Mouse (Mus musculus) ES-E14 (cell line): ENCODE measurements around the gene Cep162. TPM values are rescaled to one million over a fixed set of nuclear protein-coding genes. Genes with fewer than 3 reads are reported as not detected.

Source experiments
- DNase-seq: peaks from one replicate; pipeline ENCODE4 v3.0.0-alpha.2; 2013; ENCODE audit warnings: low read depth, low spot score
- H3K27ac ChIP-seq: 2 replicates; pipeline ENCODE4 v1.5.1; 2012; ENCODE audit warnings: low read depth, mild to moderate bottlenecking, low read length, moderate library complexity, mixed read lengths; ENCODE audit not compliant: poor library complexity, insufficient read depth, severe bottlenecking
- H3K36me3 ChIP-seq: 2 replicates; pipeline ENCODE4 v1.6.1; 2012; ENCODE audit warnings: mild to moderate bottlenecking, low read length, moderate library complexity, mixed read lengths; ENCODE audit not compliant: control insufficient read depth, poor library complexity, insufficient read depth, severe bottlenecking
- H3K4me1 ChIP-seq, 2 experiments: fragments of 150-350 bp in 1 of 2; sonication (generic) in 1 of 2; 2 replicates each; pipeline ENCODE4 v1.6.1; 2012; ENCODE audit warnings: low read length in 2 of 2, mild to moderate bottlenecking in 1 of 2, mixed read lengths in 1 of 2; ENCODE audit not compliant: control insufficient read depth in 2 of 2, insufficient read depth in 2 of 2, poor library complexity in 1 of 2
- H3K4me3 ChIP-seq, 2 experiments: fragments of 150-350 bp in 1 of 2; sonication (generic) in 1 of 2; 2 replicates each; pipeline ENCODE4 v1.5.1; 2012; ENCODE audit warnings: low read length in 2 of 2, low read depth in 1 of 2, mild to moderate bottlenecking in 1 of 2, mixed read lengths in 1 of 2; ENCODE audit not compliant: insufficient read depth in 1 of 2, poor library complexity in 1 of 2, severe bottlenecking in 1 of 2
- H3K9ac ChIP-seq: 2 replicates; pipeline ENCODE4 v1.6.1; 2012; ENCODE audit warnings: low read depth, mild to moderate bottlenecking, low read length, mixed read lengths; ENCODE audit not compliant: poor library complexity, insufficient read depth, severe bottlenecking
- H3K9me3 ChIP-seq: fragments of 150-350 bp; sonication (generic); 2 replicates; pipeline ENCODE4 v1.6.1; 2012; ENCODE audit warnings: low read depth, mild to moderate bottlenecking, low read length; ENCODE audit not compliant: control insufficient read depth, insufficient read depth
- CHD2 ChIP-seq: IDR thresholded peaks from 2 replicates; pipeline ENCODE4 v1.6.1; 2014; ENCODE audit warnings: mild to moderate bottlenecking, low read depth, low read length, inconsistent platforms
- HCFC1 ChIP-seq: IDR thresholded peaks from 2 replicates; pipeline ENCODE4 v1.6.1; 2012; ENCODE audit warnings: low read length, inconsistent platforms, borderline replicate concordance; ENCODE audit not compliant: insufficient read depth
- MAFK ChIP-seq: IDR thresholded peaks from 2 replicates; pipeline ENCODE4 v1.6.1; 2014; ENCODE audit warnings: mild to moderate bottlenecking, low read depth, low read length, inconsistent platforms; ENCODE audit not compliant: insufficient read depth
- ZC3H11A ChIP-seq: IDR thresholded peaks from 2 replicates; pipeline ENCODE4 v1.6.1; 2012; ENCODE audit warnings: low read depth, mild to moderate bottlenecking, inconsistent platforms, low read length, borderline replicate concordance
- ZNF384 ChIP-seq: IDR thresholded peaks from 2 replicates; pipeline ENCODE4 v1.6.1; 2012; ENCODE audit warnings: low read depth, low read length, inconsistent platforms
- in situ Hi-C, 2 experiments: fragments of 600-800 bp; cut with MboI; formaldehyde crosslinking; loops; one replicate each; pipeline ENCODE4 v1.15.1; 2025; ENCODE audit warnings: low sequenced_read_pairs in 2 of 2, inconsistent platforms in 1 of 2; ENCODE audit not compliant: unreplicated experiment in 2 of 2
- total RNA-seq: library from RNA; depleted of rRNA; stranded (reverse); fragments of 300-350 nt; gene quantifications from 2 replicates; pipeline ENCODE4 v1.2.3, GENCODE M21; 2012

The Cep162 gene
- total RNA-seq, 1 experiment: 4.8 TPM

DNA sequence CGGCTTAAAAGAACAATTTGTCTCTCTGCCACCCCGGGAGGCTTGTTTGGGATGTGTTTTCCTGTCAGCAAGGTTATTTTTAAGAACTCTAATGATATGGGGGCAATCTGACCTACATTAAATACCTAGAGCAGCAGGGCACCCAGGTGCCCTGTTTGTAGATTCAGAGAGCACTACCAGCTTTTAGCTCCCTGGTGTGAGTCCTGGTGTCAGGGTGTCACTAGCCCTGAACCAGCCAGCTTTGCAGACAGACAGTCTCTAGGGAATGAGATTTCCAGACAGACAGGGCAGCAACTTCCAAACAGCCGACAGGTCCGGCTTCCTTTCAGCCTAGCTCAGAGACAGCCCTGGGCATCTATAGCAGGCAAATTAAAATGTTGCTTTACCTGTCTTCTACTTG is 92.8 kb downstream of the Cep162 start:
- Histone ChIP-seq H3K36me3 (no peaks in the 10 kb centered on the region), H3K4me1 (no peaks in the 10 kb centered on the region), H3K4me3 (no peak overlapping the region), H3K9ac (no peak overlapping the region), H3K9me3 (no peaks in the 10 kb centered on the region), H3K27ac (no peak overlapping the region)
- in situ Hi-C loops: no loop called here
- DNase-seq: no peak
- no peak for TF ChIP-seq ZC3H11A
- TF ChIP-seq ZNF384: no peak
- TF ChIP-seq MAFK: no peak
- TF ChIP-seq CHD2: no peak
- no peak for TF ChIP-seq HCFC1

GRCm38 (mm10) chr9:87152641-87153325 is 102.6 kb downstream of the Cep162 start:
- TF ChIP-seq HCFC1 (no peak), ZNF384 (no peak), ZC3H11A (no peak), MAFK (no peak), CHD2 (no peak)
- no peak overlapping the region for H3K9ac ChIP-seq
- peaks cover 0 to 8% of the 10 kb centered on the region in 2 experiments; a peak in 1 of 4 replicates for H3K4me1 ChIP-seq
- peak; percentile 22 for DNase-seq
- H3K4me3 ChIP-seq: no peak overlapping the region
- no peaks in the 10 kb centered on the region for H3K36me3 ChIP-seq
- no peaks in the 10 kb centered on the region for H3K9me3 ChIP-seq
- H3K27ac ChIP-seq: no peak overlapping the region
- in situ Hi-C loops: no loop called here

GRCm38 (mm10) chr9:87147927-87148326 is 107.4 kb downstream of the Cep162 start:
- no peaks in the 10 kb centered on the region for H3K9me3 ChIP-seq
- H3K4me1 ChIP-seq: peaks cover 2 to 8% of the 10 kb centered on the region in 2 experiments; a peak in 3 of 4 replicates
- in situ Hi-C loops: no loop called here
- H3K27ac ChIP-seq: no peak overlapping the region
- H3K9ac ChIP-seq: no peak overlapping the region
- H3K4me3 ChIP-seq: no peak overlapping the region
- no peak for DNase-seq
- no peak for TF ChIP-seq HCFC1
- no peak for TF ChIP-seq ZNF384
- no peak for TF ChIP-seq CHD2
- TF ChIP-seq ZC3H11A: no peak
- no peak for TF ChIP-seq MAFK
- no peaks in the 10 kb centered on the region for H3K36me3 ChIP-seq

DNA sequence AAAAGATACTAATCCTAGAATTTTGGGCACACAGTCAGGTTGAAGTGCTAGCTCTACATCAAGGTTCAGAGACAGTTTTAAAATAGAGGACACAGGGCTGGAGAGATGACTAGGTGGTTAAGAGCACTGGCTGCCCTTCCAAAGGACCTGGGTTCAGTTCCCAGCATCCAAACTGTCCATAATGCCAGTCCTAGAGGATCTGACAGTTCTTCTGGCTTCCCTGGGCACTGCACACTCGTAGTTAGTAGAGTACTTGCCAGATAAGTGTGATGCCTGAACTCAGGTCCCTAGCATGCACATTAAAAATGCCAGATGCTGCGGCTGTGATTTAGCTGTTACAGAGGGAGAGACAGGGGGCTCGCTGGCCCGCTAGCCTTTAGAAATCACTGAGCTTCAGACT is 108.9 kb downstream of the Cep162 start:
- TF ChIP-seq HCFC1 (no peak), ZC3H11A (no peak), MAFK (no peak), ZNF384 (no peak), CHD2 (no peak)
- H3K4me1 ChIP-seq: peaks cover 2 to 8% of the 10 kb centered on the region in 2 experiments; a peak in 3 of 4 replicates
- no peak for DNase-seq
- no peaks in the 10 kb centered on the region for H3K9me3 ChIP-seq
- no peak overlapping the region for H3K27ac ChIP-seq
- no peak overlapping the region for H3K9ac ChIP-seq
- in situ Hi-C loops: no loop called here
- no peak overlapping the region for H3K4me3 ChIP-seq
- no peaks in the 10 kb centered on the region for H3K36me3 ChIP-seq

DNA sequence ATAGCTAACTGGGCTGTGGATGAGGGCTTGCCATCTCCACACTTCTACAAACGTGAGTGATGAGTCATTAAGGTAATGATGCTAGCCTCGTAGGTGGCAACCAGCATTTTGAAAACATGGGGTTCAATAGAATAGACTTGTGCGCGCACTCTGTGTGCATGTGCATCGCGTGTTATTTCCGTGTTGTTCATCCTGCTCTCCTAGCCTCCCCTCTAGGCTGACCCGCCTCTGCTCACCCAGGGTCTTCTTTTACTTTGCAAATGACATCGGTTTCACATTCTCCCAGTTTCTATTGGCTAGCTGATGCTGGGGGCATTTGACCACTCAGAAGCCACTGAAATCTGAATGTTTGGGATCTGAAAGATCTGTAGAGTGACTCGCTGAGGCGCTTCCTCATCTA is 109.7 kb downstream of the Cep162 start:
- no peak overlapping the region for H3K9ac ChIP-seq
- H3K4me3 ChIP-seq: no peak overlapping the region
- DNase-seq: no peak
- no peaks in the 10 kb centered on the region for H3K9me3 ChIP-seq
- in situ Hi-C loops: no loop called here
- H3K36me3 ChIP-seq: no peaks in the 10 kb centered on the region
- peaks cover 2 to 8% of the 10 kb centered on the region in 2 experiments; a peak in 3 of 4 replicates for H3K4me1 ChIP-seq
- H3K27ac ChIP-seq: no peak overlapping the region
- no peak for TF ChIP-seq HCFC1
